Mouse (Mus musculus) midbrain, embryonic 13.5 days (tissue): Measurements from ENCODE around the gene Mgat5b. TPM values are rescaled to one million over a fixed set of nuclear protein-coding genes. Genes with fewer than 3 reads are reported as not detected.

Experiments used
- polyA plus RNA-seq: library from polyadenylated mRNA; unstranded; fragments of >200 nt; fragmentation: Nextera tagmentation; extraction: Ambion mirVana; gene quantifications from 2 replicates; pipeline ENCODE4 v1.2.1, GENCODE M21; 2015

The Mgat5b gene
- polyA plus RNA-seq, 1 experiment from 2014 or later = 21.8 TPM

Other genes with a start within 250 kb of the Mgat5b start
- gene St6galnac1, start 143.4 kb upstream of the Mgat5b start, polyA plus RNA-seq = not detected in 2 replicates
- 32.5 and 40.4 TPM in 2 replicates for gene Mxra7, start 90.8 kb upstream of the Mgat5b start, polyA plus RNA-seq
- 79.0 and 80.0 TPM in 2 replicates for gene Mettl23, start 75.6 kb upstream of the Mgat5b start, polyA plus RNA-seq
- gene Jmjd6, start 75.4 kb upstream of the Mgat5b start, polyA plus RNA-seq = 78.7 and 84.0 TPM in 2 replicates
- 48.3 and 48.8 TPM in 2 replicates for gene Mfsd11, start 66.4 kb upstream of the Mgat5b start, polyA plus RNA-seq
- 648 and 659 TPM in 2 replicates for gene Srsf2, start 65.8 kb upstream of the Mgat5b start, polyA plus RNA-seq
- 62.4 and 67.0 TPM in 2 replicates for gene Sec14l1, start 196.3 kb downstream of the Mgat5b start, polyA plus RNA-seq